Mouse (Mus musculus) limb, embryonic 10.5 days (tissue): ENCODE results near the gene Kbtbd8. TPM values are rescaled to one million over a fixed set of nuclear protein-coding genes. Genes with fewer than 3 reads are reported as not detected.

ENCODE experiments used
- DNase-seq: peaks from one replicate; pipeline ENCODE4 v3.0.0-alpha.2; 2017; ENCODE audit warnings: low spot score
- H3K27ac ChIP-seq: fragments of 300-500 bp; sonication (generic); 2 replicates; pipeline ENCODE4 v1.5.1; 2016; ENCODE audit warnings: mild to moderate bottlenecking
- H3K27me3 ChIP-seq: fragments of 300-500 bp; sonication (generic); 2 replicates; pipeline ENCODE4 v1.6.1; 2016; ENCODE audit warnings: low read depth, mild to moderate bottlenecking; ENCODE audit not compliant: poor library complexity, severe bottlenecking
- H3K36me3 ChIP-seq: fragments of 300-500 bp; sonication (generic); 2 replicates; pipeline ENCODE4 v1.6.1; 2016; ENCODE audit warnings: mild to moderate bottlenecking, moderate library complexity
- H3K4me1 ChIP-seq: fragments of 300-500 bp; sonication (generic); 2 replicates; pipeline ENCODE4 v1.6.1; 2016
- H3K4me3 ChIP-seq: fragments of 300-500 bp; sonication (generic); 2 replicates; pipeline ENCODE4 v1.5.1; 2016; ENCODE audit warnings: mild to moderate bottlenecking, moderate library complexity
- H3K9me3 ChIP-seq: fragments of 300-500 bp; sonication (generic); replicated peaks from 2 replicates; pipeline ENCODE4 v1.6.1; 2016; ENCODE audit warnings: mild to moderate bottlenecking
- WGBS: fragments of 180-500 bp; shearing (Covaris S2); methylation state at CpG from one replicate; pipeline ENCODE4 v1.1.7; 2016; 5-methylcytosine and 5-hydroxymethylcytosine counted together
- polyA plus RNA-seq: library from polyadenylated mRNA; unstranded; fragments of >200 nt; fragmentation: Nextera tagmentation; extraction: Ambion mirVana; gene quantifications from 2 replicates; pipeline ENCODE4 v1.2.1, GENCODE M21; 2016

The Kbtbd8 gene
- polyA plus RNA-seq, 1 experiment from 2014 or later: 7.4 TPM

GRCm38 (mm10) chr6:95117614-95118541, 838 bp downstream of the Kbtbd8 start:
- H3K4me1 ChIP-seq: peaks cover 15% of the 10 kb centered on the region
- DNase-seq: peak; percentile 92
- under 1% methylated on average over 99 of the region's 103 CpGs for WGBS
- H3K4me3 ChIP-seq: peak overlapping the region; percentile 81
- peaks cover 12% of the 10 kb centered on the region for H3K36me3 ChIP-seq
- H3K9me3 ChIP-seq: no peaks in the 10 kb centered on the region
- H3K27me3 ChIP-seq: peaks cover 3% of the 10 kb centered on the region; the same call in 1 of the 2 replicates
- H3K27ac ChIP-seq: peak overlapping the region; percentile 90

- WGBS: 93% methylated on average over 3 of the region's 3 CpGs
- peaks cover 15% of the 10 kb centered on the region for H3K4me1 ChIP-seq
- DNase-seq: no peak
- no peak overlapping the region for H3K4me3 ChIP-seq
- H3K9me3 ChIP-seq: no peaks in the 10 kb centered on the region
- no peak overlapping the region for H3K27ac ChIP-seq
- peaks cover 14% of the 10 kb centered on the region for H3K36me3 ChIP-seq
- peaks cover 3% of the 10 kb centered on the region; the same call in 1 of the 2 replicates for H3K27me3 ChIP-seq
Observed at GRCm38 (mm10) chr6:95119389-95119788, 2.3 kb downstream of the Kbtbd8 start.

DNA sequence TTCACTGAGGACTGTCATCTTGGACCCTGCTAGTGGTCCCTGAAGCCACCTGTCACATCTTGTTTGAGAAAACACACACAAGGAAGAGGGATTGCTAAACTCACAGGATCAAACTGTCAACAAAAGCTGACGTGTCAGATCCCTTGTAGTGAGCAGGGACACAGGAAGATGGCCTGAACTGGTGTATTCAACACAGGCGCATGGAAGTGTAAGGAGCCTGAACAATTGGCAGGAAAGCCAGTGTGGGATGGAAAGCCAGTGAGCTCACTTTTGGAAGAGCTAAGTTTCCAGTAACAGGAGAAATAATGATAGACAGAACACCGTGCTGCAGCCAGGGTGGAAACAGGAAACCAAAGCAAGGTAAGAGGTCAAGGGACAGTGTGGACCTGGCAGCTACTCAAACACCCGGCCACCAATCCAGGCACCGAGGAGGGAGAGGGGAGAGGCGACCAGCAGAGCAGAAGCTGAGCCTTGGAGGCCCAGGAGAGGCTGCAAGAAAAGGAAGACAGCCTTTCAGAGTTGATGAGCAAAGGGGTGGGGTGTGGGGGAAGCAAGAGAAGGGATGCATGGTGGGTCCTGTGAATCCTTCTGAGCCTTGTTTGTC, 33.0 kb downstream of the Kbtbd8 start:
- WGBS: 55% methylated on average over 6 of the region's 6 CpGs
- no peak overlapping the region for H3K4me3 ChIP-seq
- H3K27me3 ChIP-seq: no peaks in the 10 kb centered on the region
- H3K9me3 ChIP-seq: no peaks in the 10 kb centered on the region
- DNase-seq: no peak
- no peaks in the 10 kb centered on the region for H3K36me3 ChIP-seq
- peaks cover 4% of the 10 kb centered on the region for H3K4me1 ChIP-seq
- H3K27ac ChIP-seq: no peak overlapping the region

DNA sequence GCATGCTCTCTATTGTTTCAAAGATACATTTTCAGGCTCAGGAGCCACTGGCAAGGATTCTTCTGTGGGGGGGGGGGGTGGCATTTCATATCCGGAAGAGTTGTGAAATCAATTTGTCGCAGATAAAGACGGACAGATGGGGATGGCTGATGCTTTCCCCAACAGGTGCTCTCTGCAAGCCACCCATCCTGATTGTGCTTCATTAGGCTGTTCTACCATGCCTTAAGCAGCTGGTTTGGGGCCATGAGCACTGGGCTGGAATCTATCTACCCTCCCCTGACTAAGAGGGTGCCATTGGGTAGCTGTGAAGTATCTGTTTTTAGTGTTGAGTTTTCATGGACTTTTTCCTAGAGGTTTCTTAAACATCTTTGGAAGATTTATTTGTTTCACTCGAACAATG, 33.8 kb downstream of the Kbtbd8 start:
- WGBS: 96% methylated on average over 4 of the region's 4 CpGs
- Histone ChIP-seq H3K4me1 (peaks cover 4% of the 10 kb centered on the region), H3K4me3 (no peak overlapping the region), H3K9me3 (no peaks in the 10 kb centered on the region), H3K27me3 (no peaks in the 10 kb centered on the region), H3K27ac (no peak overlapping the region), H3K36me3 (no peaks in the 10 kb centered on the region)
- no peak for DNase-seq

- Histone ChIP-seq H3K4me1 (peaks cover 4% of the 10 kb centered on the region), H3K27me3 (no peaks in the 10 kb centered on the region), H3K4me3 (no peak overlapping the region), H3K36me3 (no peaks in the 10 kb centered on the region), H3K9me3 (no peaks in the 10 kb centered on the region), H3K27ac (no peak overlapping the region)
- 85% methylated on average over 2 of the region's 2 CpGs for WGBS
- DNase-seq: no peak
Observed at GRCm38 (mm10) chr6:95151563-95151962, 34.5 kb downstream of the Kbtbd8 start.

DNA sequence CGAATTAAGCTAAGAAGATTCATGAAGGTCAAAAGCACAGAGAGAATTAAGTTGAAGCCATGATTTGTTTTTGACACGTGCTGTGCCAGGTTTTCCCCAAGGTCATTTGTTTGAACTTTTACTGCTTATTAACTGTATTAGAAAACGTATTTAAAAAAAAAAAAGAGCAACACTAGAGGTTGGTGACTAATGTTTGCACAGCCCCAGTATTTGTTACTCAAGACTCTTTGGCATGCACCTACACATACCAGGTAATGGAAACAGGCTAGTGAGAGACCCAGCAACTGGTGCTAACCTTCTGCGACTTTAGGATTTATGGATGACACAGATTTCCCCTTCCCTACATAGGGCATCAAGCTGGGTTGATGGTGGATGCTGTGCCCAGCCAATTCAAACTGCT, 46.9 kb downstream of the Kbtbd8 start:
- DNase-seq: no peak
- H3K4me3 ChIP-seq: no peak overlapping the region
- no peaks in the 10 kb centered on the region for H3K9me3 ChIP-seq
- no peaks in the 10 kb centered on the region for H3K36me3 ChIP-seq
- H3K27me3 ChIP-seq: no peaks in the 10 kb centered on the region
- 72% methylated on average over 4 of the region's 4 CpGs for WGBS
- H3K4me1 ChIP-seq: no peaks in the 10 kb centered on the region
- no peak overlapping the region for H3K27ac ChIP-seq

DNA sequence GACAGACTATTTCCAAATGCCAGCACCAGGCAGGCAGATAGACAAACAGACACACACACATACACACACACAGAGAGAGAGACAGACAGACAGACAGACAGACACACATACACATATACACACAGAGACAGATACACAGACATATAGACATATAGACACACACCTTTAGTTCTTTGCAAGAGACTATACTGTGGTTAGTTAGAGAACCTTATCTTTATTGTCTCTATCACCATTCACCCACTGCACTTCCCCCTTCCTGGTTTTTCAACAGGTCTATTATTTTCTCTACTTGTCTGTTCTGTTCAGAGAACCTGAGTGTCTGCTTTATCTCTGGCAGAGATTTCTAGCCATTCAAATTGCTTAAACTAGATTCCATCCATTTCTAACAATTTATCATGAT, 48.6 kb downstream of the Kbtbd8 start:
- H3K27me3 ChIP-seq: no peaks in the 10 kb centered on the region
- peaks cover 3% of the 10 kb centered on the region; the same call in 1 of the 2 replicates for H3K4me1 ChIP-seq
- no peaks in the 10 kb centered on the region for H3K36me3 ChIP-seq
- DNase-seq: no peak
- H3K27ac ChIP-seq: no peak overlapping the region
- H3K9me3 ChIP-seq: no peaks in the 10 kb centered on the region
- no peak overlapping the region for H3K4me3 ChIP-seq

- H3K4me1 ChIP-seq: peaks cover 3% of the 10 kb centered on the region; the same call in 1 of the 2 replicates
- H3K4me3 ChIP-seq: no peak overlapping the region
- no peak overlapping the region for H3K27ac ChIP-seq
- no peaks in the 10 kb centered on the region for H3K9me3 ChIP-seq
- no peaks in the 10 kb centered on the region for H3K27me3 ChIP-seq
- WGBS: 52% methylated on average over 5 of the region's 5 CpGs
- no peak for DNase-seq
- H3K36me3 ChIP-seq: no peaks in the 10 kb centered on the region
Observed at GRCm38 (mm10) chr6:95167668-95168227, 50.7 kb downstream of the Kbtbd8 start.

DNA sequence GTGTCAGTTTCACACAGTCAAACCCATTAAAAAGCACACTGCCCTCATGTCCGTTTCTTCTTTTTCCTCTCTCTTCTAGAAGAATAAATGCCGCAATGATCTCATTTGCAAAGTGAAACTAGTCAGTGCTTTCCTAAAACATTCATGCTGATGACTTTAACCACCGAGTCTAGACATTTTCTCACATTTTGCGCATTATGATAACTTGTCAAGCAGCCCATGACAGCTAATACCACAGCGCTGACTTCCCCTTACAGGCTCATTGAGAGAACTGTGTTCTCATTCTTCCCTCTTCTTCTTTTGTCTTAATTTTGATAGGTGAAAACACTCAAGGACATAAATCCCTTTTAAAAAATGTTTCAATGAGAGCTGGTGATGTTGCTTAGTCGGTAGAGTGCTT, 52.4 kb downstream of the Kbtbd8 start:
- peaks cover 3% of the 10 kb centered on the region; the same call in 1 of the 2 replicates for H3K4me1 ChIP-seq

DNA sequence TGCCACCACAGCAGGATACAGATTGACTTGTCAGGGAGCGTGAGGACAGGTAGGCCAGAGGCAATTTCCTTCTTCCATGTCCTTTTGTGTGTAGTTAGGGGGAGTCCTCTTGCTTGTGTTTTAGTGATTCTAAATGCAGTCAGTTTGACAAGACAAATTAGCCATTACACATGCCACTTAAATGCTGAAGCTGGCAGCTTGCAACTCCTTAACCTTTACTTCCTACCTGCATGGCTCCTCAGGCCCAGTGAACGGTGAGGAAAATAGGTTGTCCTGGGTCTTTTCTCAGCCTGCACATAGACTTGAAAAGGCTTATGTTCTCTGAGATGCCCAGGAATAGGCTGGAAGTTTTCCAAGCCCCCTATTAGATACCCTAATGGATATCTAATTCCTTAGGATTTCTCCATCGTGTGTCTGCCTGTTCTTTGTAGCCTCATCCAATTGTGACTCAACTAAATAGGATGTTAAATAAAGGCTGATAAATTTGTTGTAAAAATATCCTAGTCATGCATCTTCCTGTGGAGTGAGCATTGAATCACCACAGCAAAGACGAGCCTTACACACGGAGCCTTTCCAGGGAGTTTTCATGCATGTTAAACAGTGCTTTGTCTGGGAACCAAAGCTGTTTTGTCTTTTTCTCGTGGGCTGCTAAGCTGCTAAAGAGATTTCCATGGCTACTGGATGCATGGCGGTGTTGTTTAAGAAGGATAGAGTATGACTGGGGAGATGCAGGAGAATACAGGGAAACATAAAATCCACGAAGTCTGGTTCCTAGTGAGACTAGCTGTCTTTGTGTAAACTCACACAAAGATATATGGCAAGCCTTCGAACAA, 57.5 kb downstream of the Kbtbd8 start:
- no peak overlapping the region for H3K27ac ChIP-seq
- H3K9me3 ChIP-seq: no peaks in the 10 kb centered on the region
- no peak for DNase-seq
- H3K4me1 ChIP-seq: peaks cover 3% of the 10 kb centered on the region; the same call in 1 of the 2 replicates
- H3K36me3 ChIP-seq: no peaks in the 10 kb centered on the region
- no peak overlapping the region for H3K4me3 ChIP-seq
- H3K27me3 ChIP-seq: no peaks in the 10 kb centered on the region
- 83% methylated on average over 9 of the region's 9 CpGs for WGBS

More for the DNA sequence above, 52.4 kb downstream of the Kbtbd8 start:
- Histone ChIP-seq H3K27ac (no peak overlapping the region), H3K27me3 (no peaks in the 10 kb centered on the region), H3K36me3 (no peaks in the 10 kb centered on the region), H3K9me3 (no peaks in the 10 kb centered on the region), H3K4me3 (no peak overlapping the region)
- no peak for DNase-seq
- 90% methylated on average over 6 of the region's 6 CpGs for WGBS
